Mouse (Mus musculus) olfactory bulb, adult 2 months (tissue): Measurements from ENCODE around the gene Il15. TPM values are rescaled to one million over a fixed set of nuclear protein-coding genes. Genes with fewer than 3 reads are reported as not detected.

Source experiments
- H3K27ac ChIP-seq: fragments of 200-500 bp; 2 replicates; pipeline ENCODE4 v1.5.1; 2012; ENCODE audit warnings: low read depth, low read length; ENCODE audit not compliant: insufficient read depth
- H3K4me1 ChIP-seq: fragments of 200-500 bp; 2 replicates; pipeline ENCODE4 v1.6.1; 2012; ENCODE audit warnings: low read length; ENCODE audit not compliant: control insufficient read depth, insufficient read depth
- H3K4me3 ChIP-seq: fragments of 200-500 bp; 2 replicates; pipeline ENCODE4 v1.5.1; 2012; ENCODE audit warnings: mild to moderate bottlenecking, low read depth, low read length, moderate library complexity; ENCODE audit not compliant: insufficient read depth
- CTCF ChIP-seq: fragments of 200-500 bp; IDR thresholded peaks from 2 replicates; pipeline ENCODE4 v1.5.1; 2012; ENCODE audit warnings: low read depth, mild to moderate bottlenecking, low read length, moderate library complexity; ENCODE audit not compliant: insufficient read depth
- POLR2A ChIP-seq: fragments of 200-500 bp; IDR thresholded peaks from 2 replicates; pipeline ENCODE4 v1.6.1; 2012; ENCODE audit warnings: mild to moderate bottlenecking, low read depth, low read length, moderate library complexity; ENCODE audit not compliant: insufficient read depth
- WGBS: fragments of 180-500 bp; shearing (Covaris S2); methylation state at CpG from one replicate; pipeline ENCODE4 v1.1.7; 2018; 5-methylcytosine and 5-hydroxymethylcytosine counted together
- polyA plus RNA-seq: library from polyadenylated mRNA; stranded (reverse); fragments of >200 nt; gene quantifications from 2 replicates; pipeline ENCODE4 v1.2.4, GENCODE M21; 2012; ENCODE audit warnings: low replicate concordance; ENCODE audit not compliant: missing spikeins, insufficient read depth, insufficient read length

Il15 gene
- polyA plus RNA-seq, 1 experiment = not detected

DNA sequence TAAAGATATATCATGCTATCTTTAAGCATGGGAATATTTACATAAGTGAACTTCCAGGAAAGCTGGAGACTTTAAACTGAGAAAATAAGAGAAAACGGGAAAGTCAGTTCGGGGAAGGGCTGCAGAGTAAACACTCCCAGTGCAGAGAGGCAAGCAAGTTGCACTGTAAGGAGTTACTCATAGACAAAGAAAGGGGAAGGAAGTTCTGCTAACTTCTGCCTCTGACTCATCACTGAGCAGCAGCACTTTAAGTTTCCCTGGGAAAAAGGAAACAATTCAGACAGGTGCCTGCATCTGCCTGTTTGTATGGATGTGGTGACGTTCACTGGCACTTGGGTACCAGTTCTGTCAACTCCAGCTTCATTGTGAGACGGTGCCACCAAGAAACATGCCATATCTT, 28.6 kb downstream of the Il15 start:
- Histone ChIP-seq H3K4me3 (no peak overlapping the region), H3K4me1 (no peaks in the 10 kb centered on the region), H3K27ac (no peak overlapping the region)
- no peak for TF ChIP-seq POLR2A
- WGBS = 67% methylated on average over 4 of the region's 4 CpGs

DNA sequence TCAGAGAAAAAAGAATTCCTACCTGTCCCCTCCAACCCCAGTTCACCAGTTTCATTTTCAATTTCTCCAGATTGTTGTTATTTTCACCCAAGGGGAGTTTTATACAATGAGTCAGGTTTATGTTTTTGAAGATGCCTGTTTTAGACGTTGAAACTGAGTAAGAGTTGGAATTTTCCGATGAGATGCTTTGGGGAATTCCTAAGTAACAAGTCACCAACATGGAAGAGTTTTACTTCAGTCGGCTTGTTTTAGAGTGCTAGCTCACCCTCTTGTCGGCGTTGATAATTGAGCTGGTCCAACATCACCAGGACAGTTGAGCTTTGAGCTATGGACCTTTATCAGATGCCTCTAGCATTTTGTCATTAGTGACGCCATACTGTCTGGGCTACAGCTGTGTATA, 30.2 kb downstream of the Il15 start:
- Histone ChIP-seq H3K4me1 (no peaks in the 10 kb centered on the region), H3K4me3 (no peak overlapping the region), H3K27ac (no peak overlapping the region)
- TF ChIP-seq CTCF = no peak
- whole genome bisulfite sequencing = 91% methylated on average over 6 of the region's 6 CpGs

DNA sequence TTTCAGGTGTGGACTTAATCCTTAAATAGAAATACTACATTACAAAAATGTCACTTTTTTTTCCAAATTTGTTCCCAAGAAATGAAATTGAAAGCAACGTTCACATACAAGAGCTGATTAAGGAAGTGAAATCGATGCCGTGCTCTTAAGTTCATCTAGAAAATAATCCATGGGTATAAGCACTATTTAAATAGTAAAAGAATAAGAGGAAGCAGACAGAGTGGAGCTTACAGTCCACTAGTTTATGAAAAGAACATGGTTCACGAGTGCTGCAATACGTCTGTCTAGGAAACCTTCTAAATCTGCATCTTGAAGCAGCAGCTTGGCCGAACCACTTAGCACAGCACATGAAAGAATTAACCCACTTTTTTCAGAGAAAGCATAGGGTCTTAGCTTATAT, 32.4 kb downstream of the Il15 start:
- Histone ChIP-seq H3K27ac (no peak overlapping the region), H3K4me3 (no peak overlapping the region), H3K4me1 (no peaks in the 10 kb centered on the region)
- TF ChIP-seq POLR2A (no peak), CTCF (no peak)
- 87% methylated on average over 6 of the region's 6 CpGs for WGBS

DNA sequence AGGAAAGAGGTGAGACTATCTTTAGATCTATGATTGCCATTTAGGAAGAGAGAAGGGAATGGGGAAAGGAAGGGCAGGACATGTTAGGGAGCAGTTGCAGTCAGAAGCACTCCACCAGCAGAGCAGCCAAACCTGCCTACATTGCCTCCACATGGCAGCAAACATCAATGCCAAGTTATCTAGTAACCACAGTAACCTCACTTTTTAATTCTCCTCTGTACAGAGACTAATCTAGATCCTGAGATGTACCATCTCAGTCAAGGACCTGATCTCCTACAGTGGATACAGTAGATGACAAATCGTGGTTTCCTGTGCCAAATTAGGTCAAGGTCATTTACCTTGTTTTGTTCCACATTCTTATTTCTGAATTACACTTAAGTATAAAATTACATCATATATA, 42.0 kb downstream of the Il15 start:
- H3K4me3 ChIP-seq = no peak overlapping the region
- H3K4me1 ChIP-seq = no peaks in the 10 kb centered on the region
- no peak overlapping the region for H3K27ac ChIP-seq
- TF ChIP-seq CTCF (no peak), POLR2A (no peak)
- WGBS = 96% methylated on average over 1 of the region's 1 CpGs

DNA sequence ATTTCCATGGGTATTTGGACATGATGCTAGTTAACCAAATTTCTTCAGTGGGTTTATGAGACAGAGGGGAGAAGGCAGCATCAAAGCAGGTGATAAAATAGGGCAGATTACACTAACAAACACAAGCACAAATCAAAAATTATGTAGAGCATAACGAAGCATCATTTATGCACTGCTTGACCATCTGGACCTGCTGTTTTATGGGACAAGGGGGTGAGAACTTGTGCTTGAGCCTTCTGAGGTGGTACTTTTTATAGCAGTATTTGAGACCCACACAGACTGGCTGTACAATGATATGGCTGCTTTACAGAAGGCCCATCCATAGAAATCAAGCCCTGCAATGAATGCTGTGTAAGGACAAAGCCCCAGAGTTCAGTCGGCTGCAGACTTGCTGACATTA, 46.9 kb downstream of the Il15 start:
- H3K27ac ChIP-seq = no peak overlapping the region
- no peak for TF ChIP-seq CTCF

DNA sequence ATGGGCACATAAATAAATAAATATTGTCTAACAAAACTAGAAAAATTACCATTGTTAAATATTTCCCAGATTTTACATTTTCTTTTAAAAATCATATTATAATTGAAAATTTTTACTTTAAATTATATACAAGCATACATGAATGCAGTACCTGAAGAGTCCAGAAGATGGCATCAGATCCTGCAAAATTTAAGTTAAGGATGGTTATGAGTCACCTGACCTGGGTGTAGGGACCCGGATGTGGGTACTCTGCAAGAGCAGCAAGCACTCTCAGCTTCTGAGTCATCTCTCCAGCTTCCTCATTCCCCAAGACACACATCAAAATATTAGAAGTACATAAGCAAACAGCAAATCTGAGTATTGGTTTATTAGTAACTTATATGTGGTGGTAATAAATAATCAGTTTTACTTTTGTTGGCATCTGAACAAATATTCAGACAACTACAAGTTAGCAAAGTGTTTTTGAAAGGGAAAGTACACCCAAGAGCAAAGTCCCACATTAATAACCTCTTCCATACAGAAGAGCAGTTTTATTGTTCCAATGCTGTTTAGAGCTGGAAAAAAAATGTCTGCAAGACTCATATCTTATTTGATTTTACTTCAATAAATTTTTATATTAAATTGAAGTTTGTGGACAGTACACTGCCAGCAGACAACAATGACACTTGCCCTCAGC, 51.6 kb downstream of the Il15 start:
- 57% methylated on average over 1 of the region's 1 CpGs for WGBS
- Histone ChIP-seq H3K27ac (no peak overlapping the region), H3K4me3 (no peak overlapping the region), H3K4me1 (no peaks in the 10 kb centered on the region)
- no peak for TF ChIP-seq POLR2A
- TF ChIP-seq CTCF = no peak

More for the DNA sequence above, 46.9 kb downstream of the Il15 start:
- no peaks in the 10 kb centered on the region for H3K4me1 ChIP-seq
- 89% methylated on average over 2 of the region's 2 CpGs for WGBS
- no peak overlapping the region for H3K4me3 ChIP-seq

DNA sequence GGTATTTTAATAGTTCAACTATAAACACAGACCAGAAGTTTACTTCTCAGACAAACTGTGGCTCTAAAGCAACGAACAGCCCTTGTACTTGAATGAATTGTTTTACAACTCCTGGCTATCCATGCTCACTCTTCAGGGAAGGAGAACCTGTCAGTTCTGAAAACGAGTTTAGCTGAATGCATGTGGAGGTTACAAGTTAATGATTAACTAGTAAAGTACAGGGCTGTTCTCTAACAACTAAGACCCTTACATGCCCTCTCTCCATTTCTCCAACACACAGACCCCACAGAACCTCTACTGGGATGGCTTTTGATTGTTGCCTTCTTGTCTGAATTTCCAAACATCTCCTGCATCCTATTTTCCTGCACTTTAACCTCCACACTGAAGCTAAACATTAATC, 53.7 kb downstream of the Il15 start:
- H3K4me1 ChIP-seq = no peaks in the 10 kb centered on the region
- no peak overlapping the region for H3K4me3 ChIP-seq
- TF ChIP-seq POLR2A = no peak
- TF ChIP-seq CTCF = no peak
- 56% methylated on average over 2 of the region's 2 CpGs for WGBS
- H3K27ac ChIP-seq = no peak overlapping the region

DNA sequence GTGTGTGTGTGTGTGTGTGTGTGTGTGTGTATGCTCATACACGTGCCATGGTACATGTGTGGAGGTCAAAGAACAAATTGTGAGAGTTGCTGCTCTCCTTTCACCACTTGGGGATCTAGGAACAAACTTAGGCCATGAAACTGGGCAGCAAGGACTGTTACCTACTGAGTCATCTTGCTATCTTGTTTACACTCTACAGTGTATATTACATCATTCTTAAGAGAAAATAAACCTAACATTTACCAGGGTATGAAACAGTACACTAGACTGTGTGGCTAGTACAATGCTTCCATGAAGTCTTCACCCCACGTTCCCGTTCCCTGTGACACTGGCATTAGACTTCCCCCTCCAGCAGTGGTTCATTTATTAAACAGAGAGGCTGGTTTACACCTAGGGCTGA, 56.5 kb downstream of the Il15 start:
- 88% methylated on average over 3 of the region's 3 CpGs for WGBS
- no peak for TF ChIP-seq POLR2A
- no peak for TF ChIP-seq CTCF
- Histone ChIP-seq H3K4me1 (no peaks in the 10 kb centered on the region), H3K4me3 (no peak overlapping the region), H3K27ac (no peak overlapping the region)

DNA sequence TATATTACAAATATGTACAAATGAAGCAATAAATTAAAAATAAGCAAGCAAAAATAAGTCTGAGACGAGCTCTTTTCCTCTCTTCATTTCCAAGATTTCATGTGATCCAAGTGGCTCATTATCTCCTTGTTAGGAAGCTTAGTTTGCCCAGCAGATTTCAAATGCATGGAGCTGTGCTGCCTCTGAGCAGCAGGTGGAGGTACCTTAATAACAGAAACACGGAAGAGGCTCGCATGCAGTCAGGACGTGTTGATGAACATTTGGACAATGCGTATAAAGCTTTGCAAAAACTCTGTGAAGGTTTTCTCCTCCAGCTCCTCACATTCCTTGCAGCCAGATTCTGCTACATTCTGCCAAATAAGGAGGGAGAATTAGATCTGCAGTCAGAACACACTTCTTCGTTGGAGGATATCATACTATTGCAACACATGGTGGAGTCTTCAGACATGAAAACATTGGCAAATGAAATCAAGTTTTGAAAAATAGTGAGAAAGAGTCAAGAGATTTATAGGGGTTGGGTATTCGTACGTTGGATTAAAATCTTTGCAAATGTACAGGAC, 71.3 kb downstream of the Il15 start:
- WGBS = 82% methylated on average over 8 of the region's 8 CpGs
- TF ChIP-seq CTCF = no peak
- TF ChIP-seq POLR2A = no peak
- no peak overlapping the region for H3K4me3 ChIP-seq
- H3K4me1 ChIP-seq = no peaks in the 10 kb centered on the region
- no peak overlapping the region for H3K27ac ChIP-seq

DNA sequence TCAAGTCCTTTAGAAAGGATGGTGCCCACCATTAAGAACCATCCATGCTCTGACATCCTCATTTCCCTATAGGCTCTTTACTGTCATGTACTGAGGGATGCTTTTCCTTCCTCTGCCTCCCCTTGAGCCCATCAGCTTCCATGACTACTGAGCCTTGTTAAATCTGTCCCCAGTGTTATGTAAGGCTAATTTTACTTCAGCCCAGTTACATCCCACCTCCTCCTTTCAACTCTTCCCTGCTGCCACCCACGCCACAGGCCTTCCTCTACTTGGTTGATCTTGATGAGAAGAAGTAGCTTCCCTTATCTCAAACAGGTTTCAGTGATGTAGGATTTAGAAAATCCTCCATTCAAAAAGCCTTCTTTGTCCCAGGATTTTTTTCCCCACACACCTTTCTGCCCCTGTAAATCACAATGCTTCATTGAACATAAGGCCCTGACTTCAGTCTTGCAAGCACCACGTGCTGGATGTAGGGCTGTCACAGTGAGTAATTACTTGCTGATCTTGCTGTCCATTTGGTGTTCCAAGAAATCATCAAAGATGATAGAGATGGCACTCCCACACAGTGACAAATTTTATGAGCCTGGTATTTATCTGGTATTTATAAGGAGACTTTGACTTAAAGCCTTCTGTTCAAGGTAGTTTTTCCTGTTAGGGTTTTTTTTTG, 74.9 kb downstream of the Il15 start:
- no peak overlapping the region for H3K4me3 ChIP-seq
- TF ChIP-seq POLR2A (no peak), CTCF (no peak)
- no peak overlapping the region for H3K27ac ChIP-seq
- no peaks in the 10 kb centered on the region for H3K4me1 ChIP-seq
- WGBS = 66% methylated on average over 2 of the region's 2 CpGs
